Comparison of ENCODE assay signal across 10 mouse cellular contexts in genomic region chr4:86810604-86811003, GRCm38 (mm10). TPM values are rescaled to one million over a fixed set of nuclear protein-coding genes. Genes with fewer than 3 reads are reported as not detected.
DNase-seq lines count a peak whose midpoint lies in the region; TF ChIP-seq lines count a peak whose summit lies in the region.
"Had no signal": no experiment of that assay in that cellular context is flagged by ENCODE, and none has a peak within 500 bp of the region (broad histone marks: within the 10 kb centered on the region; RNA-seq: fewer than 3 reads in every experiment).

No protein-coding gene starts in this region.

- no peak for TF ChIP-seq POLR2A in embryonic fibroblast, embryonic 13.5 days (IDR thresholded peaks at IDR 0.05; ENCODE audit: low read depth, low read length)

- no peaks in the 10 kb centered on the region for H3K4me1 ChIP-seq in embryonic fibroblast, embryonic 13.5 days (ENCODE audit: control insufficient read depth, insufficient read depth, low read length)
- H3K4me1 ChIP-seq: heart, embryonic 15.5 days; neural tube, embryonic 15.5 days had no signal

- DNase-seq in adrenal gland, postnatal 14 days = peak; percentile 16
- no peak for DNase-seq in adrenal gland, adult 18-20 months (ENCODE audit: low spot score in 2 of 2)
- DNase-seq in kidney, postnatal 10 days = peak; percentile 17
- DNase-seq in kidney, adult 8-10 months = no peak
- peak; percentile 24 for DNase-seq in 416B (ENCODE audit: low read depth)
- DNase-seq in B cell, adult 2 months = no peak
- DNase-seq in frontal cortex, postnatal 36 days (ENCODE audit: low spot score in 2 of 2) = no peak

- H3K27ac ChIP-seq in embryonic fibroblast, embryonic 13.5 days (ENCODE audit: insufficient read depth, low read length) = no peak overlapping the region
- H3K27ac ChIP-seq: heart, embryonic 15.5 days; neural tube, embryonic 15.5 days had no signal

- peak; percentile 22; the same call in 1 of the 2 replicates for TF ChIP-seq CTCF in embryonic fibroblast, embryonic 13.5 days (IDR thresholded peaks at IDR 0.05; ENCODE audit: borderline replicate concordance, insufficient read depth, low read length)

- no peak overlapping the region for H3K4me3 ChIP-seq in embryonic fibroblast, embryonic 13.5 days (ENCODE audit: insufficient read depth, low read length)
- H3K4me3 ChIP-seq: heart, embryonic 15.5 days; neural tube, embryonic 15.5 days had no signal

RNA-seq across cellular contexts. Expression of gene Rps6, which starts 46.6 kb away (rescaled TPM):
- 834 and 975 TPM in 2 replicates for total RNA-seq in adrenal gland, postnatal 14 days (2021)
- 100 to 1,000 TPM; 850 to 888 TPM for total RNA-seq in adrenal gland, adult 18-20 months (2021)
- 1,845 and 1,950 TPM in 2 replicates for polyA plus RNA-seq in embryonic fibroblast, embryonic 13.5 days (2011; ENCODE audit: insufficient read length, low read depth, missing spikeins)

Comparison
In these comparisons a context has a peak if more than half of its experiments do, and no peak if none do; other contexts are left out.
1. DNase-seq: peak in adrenal gland, postnatal 14 days (single experiment), kidney, postnatal 10 days (single experiment) and 416B (single experiment); none in adrenal gland, adult 18-20 months (0 of 2), kidney, adult 8-10 months (0 of 2), B cell, adult 2 months (0 of 2) and frontal cortex, postnatal 36 days (0 of 2).